Mouse (Mus musculus): ENCODE results near the gene Usp15. TPM values are rescaled to one million over a fixed set of nuclear protein-coding genes. Genes with fewer than 3 reads are reported as not detected.

Gene Usp15
- total and polyA plus RNA-seq, 2 experiments: 4.5 to 53.0 TPM

DNA sequence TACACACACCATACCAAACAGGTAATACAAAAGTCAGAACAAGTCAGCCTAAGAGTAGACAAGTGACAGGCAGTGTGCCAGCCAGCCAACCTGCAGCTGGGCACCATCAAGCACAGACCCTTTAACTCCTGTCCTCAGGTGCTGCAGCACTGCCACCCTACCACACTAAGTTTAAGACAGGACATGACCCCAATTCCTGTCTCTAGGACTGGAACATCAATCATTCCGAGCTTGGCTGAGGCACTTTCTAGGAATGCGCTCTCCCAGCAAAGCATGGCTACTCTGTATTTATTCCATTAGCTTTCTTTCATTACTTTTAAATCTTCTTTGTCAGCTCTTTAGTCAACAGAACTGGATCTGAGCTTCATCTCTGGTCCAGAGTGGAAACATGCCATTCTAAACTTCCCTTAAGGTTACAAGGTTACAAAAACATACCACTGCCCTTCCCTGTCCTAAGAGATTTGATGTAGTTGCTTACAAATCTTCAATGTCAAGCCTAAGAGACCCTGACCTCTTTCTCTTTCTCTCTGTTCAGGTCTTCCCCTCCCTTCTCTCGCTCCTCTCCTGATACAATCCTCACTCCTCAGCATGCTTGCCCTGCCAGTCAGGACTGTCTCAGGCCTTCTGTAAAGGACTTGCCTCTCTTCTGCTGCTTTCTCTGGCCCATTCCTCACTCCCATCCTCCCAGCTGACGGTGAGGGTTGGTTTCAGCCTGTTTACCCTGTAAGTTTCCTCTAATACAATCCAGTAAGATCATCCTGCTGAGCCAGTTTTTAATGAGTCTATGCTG is 48.6 kb downstream of the Usp15 start:
- no peak for DNase-seq (ENCODE audit: extremely low read depth, low read depth, low spot score)
- TF ChIP-seq CTCF (IDR thresholded peaks at IDR 0.05; ENCODE audit: low read depth, low read length) (no peak), POLR2A (IDR thresholded peaks at IDR 0.05; ENCODE audit: extremely low read depth, insufficient read depth, low read length) (no peak)

DNA sequence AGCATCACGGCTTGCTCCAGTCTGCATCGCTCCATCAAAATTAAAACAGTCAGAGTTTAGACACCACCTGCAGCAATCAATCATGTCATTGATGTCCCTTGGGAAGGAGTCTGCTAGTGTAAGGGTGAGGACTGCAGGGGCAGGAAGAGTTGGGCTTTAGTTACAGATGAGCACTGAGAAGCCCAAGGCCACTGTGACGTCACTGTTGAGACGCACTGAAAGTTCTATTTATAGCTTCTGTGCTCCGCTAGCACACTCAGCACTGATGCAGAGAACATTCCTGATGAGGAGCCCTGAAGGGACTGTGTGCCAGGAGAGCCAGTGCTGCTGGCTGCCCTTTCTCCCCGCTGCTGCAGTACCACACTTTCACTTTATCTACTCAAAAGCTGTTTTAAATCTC is 49.6 kb downstream of the Usp15 start:
- Histone ChIP-seq H3K4me1 (ENCODE audit: control insufficient read depth, insufficient read depth, low read length) (no peaks in the 10 kb centered on the region), H3K36me3 (ENCODE audit: control insufficient read depth, insufficient read depth, low read length) (peaks cover 33% of the 10 kb centered on the region), H3K79me2 (ENCODE audit: control insufficient read depth, insufficient read depth, low read length) (peaks cover 4% of the 10 kb centered on the region; the same call in 1 of the 2 replicates), H3K9ac (ENCODE audit: low read depth, low read length) (no peak overlapping the region), H3K27ac (replicated peaks; ENCODE audit: insufficient read depth, low read depth, low read length) (no peak overlapping the region), H3K4me3 (ENCODE audit: insufficient read depth, low read depth, low read length) (no peak overlapping the region), H3K27me3 (ENCODE audit: control insufficient read depth, insufficient read depth, low read length) (no peaks in the 10 kb centered on the region)
- DNase-seq (ENCODE audit: extremely low read depth, low read depth, low spot score): no peak
- TF ChIP-seq POLR2A (IDR thresholded peaks at IDR 0.05; ENCODE audit: extremely low read depth, insufficient read depth, low read length): no peak
- no peak for TF ChIP-seq CTCF (IDR thresholded peaks at IDR 0.05; ENCODE audit: low read depth, low read length)
- WGBS: 79% methylated on average over 6 of the region's 6 CpGs

More for the DNA sequence above, 48.6 kb downstream of the Usp15 start:
- Histone ChIP-seq H3K27ac (replicated peaks; ENCODE audit: insufficient read depth, low read depth, low read length) (no peak overlapping the region), H3K79me2 (ENCODE audit: control insufficient read depth, insufficient read depth, low read length) (peaks cover 4% of the 10 kb centered on the region; the same call in 1 of the 2 replicates), H3K27me3 (ENCODE audit: control insufficient read depth, insufficient read depth, low read length) (no peaks in the 10 kb centered on the region), H3K9ac (ENCODE audit: low read depth, low read length) (no peak overlapping the region), H3K4me3 (ENCODE audit: insufficient read depth, low read depth, low read length) (no peak overlapping the region), H3K36me3 (ENCODE audit: control insufficient read depth, insufficient read depth, low read length) (peaks cover 33% of the 10 kb centered on the region), H3K4me1 (ENCODE audit: control insufficient read depth, insufficient read depth, low read length) (no peaks in the 10 kb centered on the region)
- WGBS: 87% methylated on average over 4 of the region's 4 CpGs

DNA sequence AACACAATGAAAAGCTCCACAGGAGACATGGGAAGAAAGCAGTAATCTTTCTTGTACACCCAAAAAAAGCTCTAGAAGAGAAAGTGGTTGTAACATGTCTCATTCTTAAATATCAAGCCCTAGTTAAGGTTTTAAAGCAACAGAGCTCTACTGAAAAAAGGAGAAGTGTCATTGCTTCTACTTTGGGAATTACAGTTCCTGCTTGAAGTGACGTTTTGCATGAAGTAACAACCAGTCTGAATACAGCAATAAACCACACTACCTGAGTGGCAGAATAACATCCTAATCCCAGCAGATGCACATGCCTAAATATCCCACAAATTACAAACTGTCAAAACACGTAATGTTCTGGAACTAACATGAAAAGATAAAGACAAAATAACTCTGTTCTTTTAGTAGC is 50.4 kb downstream of the Usp15 start:
- peaks cover 30% of the 10 kb centered on the region for H3K36me3 ChIP-seq (ENCODE audit: control insufficient read depth, insufficient read depth, low read length)
- DNase-seq (ENCODE audit: extremely low read depth, low read depth, low spot score): no peak
- TF ChIP-seq CTCF (IDR thresholded peaks at IDR 0.05; ENCODE audit: low read depth, low read length): no peak
- no peak for TF ChIP-seq POLR2A (IDR thresholded peaks at IDR 0.05; ENCODE audit: extremely low read depth, insufficient read depth, low read length)
- H3K27me3 ChIP-seq (ENCODE audit: control insufficient read depth, insufficient read depth, low read length): no peaks in the 10 kb centered on the region
- no peak overlapping the region for H3K27ac ChIP-seq (replicated peaks; ENCODE audit: insufficient read depth, low read depth, low read length)
- H3K9ac ChIP-seq (ENCODE audit: low read depth, low read length): no peak overlapping the region
- 91% methylated on average over 2 of the region's 2 CpGs for WGBS
- no peaks in the 10 kb centered on the region for H3K4me1 ChIP-seq (ENCODE audit: control insufficient read depth, insufficient read depth, low read length)
- no peak overlapping the region for H3K4me3 ChIP-seq (ENCODE audit: insufficient read depth, low read depth, low read length)
- peaks cover 4% of the 10 kb centered on the region; the same call in 1 of the 2 replicates for H3K79me2 ChIP-seq (ENCODE audit: control insufficient read depth, insufficient read depth, low read length)

DNA sequence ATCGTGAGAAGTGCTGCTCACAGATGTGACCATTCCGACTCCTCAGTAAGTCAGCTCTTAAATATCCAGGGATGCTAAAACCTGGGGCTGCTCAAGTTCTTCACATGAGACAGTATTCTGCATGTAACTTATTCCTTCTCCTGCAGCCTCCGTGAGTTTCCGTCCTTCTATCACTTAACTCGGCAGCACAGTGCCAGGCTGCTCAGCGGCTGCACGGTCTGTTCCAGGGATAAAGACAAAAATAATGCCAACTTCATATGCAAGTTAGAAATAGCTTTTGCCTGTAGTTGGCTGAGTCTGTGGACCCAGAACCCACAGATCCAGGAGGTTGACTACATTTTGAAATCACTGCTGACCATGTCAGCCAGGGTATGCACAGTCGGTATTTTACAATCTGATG is 52.5 kb downstream of the Usp15 start:
- TF ChIP-seq POLR2A (IDR thresholded peaks at IDR 0.05; ENCODE audit: extremely low read depth, insufficient read depth, low read length) (no peak), CTCF (IDR thresholded peaks at IDR 0.05; ENCODE audit: low read depth, low read length) (no peak)
- H3K27ac ChIP-seq (replicated peaks; ENCODE audit: insufficient read depth, low read depth, low read length): no peak overlapping the region
- H3K27me3 ChIP-seq (ENCODE audit: control insufficient read depth, insufficient read depth, low read length): no peaks in the 10 kb centered on the region
- H3K4me1 ChIP-seq (ENCODE audit: control insufficient read depth, insufficient read depth, low read length): no peaks in the 10 kb centered on the region
- 95% methylated on average over 8 of the region's 8 CpGs for WGBS
- H3K79me2 ChIP-seq (ENCODE audit: control insufficient read depth, insufficient read depth, low read length): peaks cover 4% of the 10 kb centered on the region; the same call in 1 of the 2 replicates
- peaks cover 32% of the 10 kb centered on the region for H3K36me3 ChIP-seq (ENCODE audit: control insufficient read depth, insufficient read depth, low read length)
- no peak overlapping the region for H3K9ac ChIP-seq (ENCODE audit: low read depth, low read length)
- no peak for DNase-seq (ENCODE audit: extremely low read depth, low read depth, low spot score)
- H3K4me3 ChIP-seq (ENCODE audit: insufficient read depth, low read depth, low read length): no peak overlapping the region

DNA sequence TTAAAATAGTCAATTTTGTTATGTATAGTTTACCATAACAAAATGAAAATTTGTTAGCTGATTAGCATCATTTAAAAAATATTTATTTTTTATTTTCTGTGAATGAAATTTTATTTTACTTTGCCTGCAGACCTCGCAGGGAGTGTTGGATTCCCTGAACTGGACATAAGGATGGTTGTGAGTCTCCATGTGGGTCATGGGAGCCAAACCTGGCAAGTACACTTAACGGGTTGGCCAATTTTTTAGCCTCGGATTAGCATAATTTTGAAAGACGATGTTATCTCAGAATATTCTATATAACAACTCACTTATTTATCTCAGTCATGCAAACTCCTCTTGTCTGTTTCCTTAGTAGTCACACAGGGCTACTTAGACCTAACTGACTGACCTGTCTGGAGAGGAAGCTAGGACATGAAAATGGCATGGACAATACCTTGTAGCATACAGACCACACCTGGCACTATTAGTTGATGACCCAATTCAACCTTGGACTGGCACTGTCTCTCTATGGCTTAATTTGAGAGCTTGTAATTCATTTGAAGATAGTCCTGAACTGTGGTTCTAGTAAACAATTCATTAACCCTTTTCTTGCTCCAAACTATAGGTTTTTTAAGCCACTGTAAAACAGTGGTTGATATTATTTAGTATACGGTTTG is 54.3 kb downstream of the Usp15 start:
- peaks cover 4% of the 10 kb centered on the region; the same call in 1 of the 2 replicates for H3K79me2 ChIP-seq (ENCODE audit: control insufficient read depth, insufficient read depth, low read length)
- peaks cover 32% of the 10 kb centered on the region for H3K36me3 ChIP-seq (ENCODE audit: control insufficient read depth, insufficient read depth, low read length)
- 87% methylated on average over 5 of the region's 5 CpGs for WGBS

More for the DNA sequence above, 54.3 kb downstream of the Usp15 start:
- H3K27ac ChIP-seq (replicated peaks; ENCODE audit: insufficient read depth, low read depth, low read length): no peak overlapping the region
- H3K4me3 ChIP-seq (ENCODE audit: insufficient read depth, low read depth, low read length): no peak overlapping the region
- no peak for TF ChIP-seq POLR2A (IDR thresholded peaks at IDR 0.05; ENCODE audit: extremely low read depth, insufficient read depth, low read length)
- no peaks in the 10 kb centered on the region for H3K27me3 ChIP-seq (ENCODE audit: control insufficient read depth, insufficient read depth, low read length)
- no peak for DNase-seq (ENCODE audit: extremely low read depth, low read depth, low spot score)
- H3K9ac ChIP-seq (ENCODE audit: low read depth, low read length): no peak overlapping the region
- no peaks in the 10 kb centered on the region for H3K4me1 ChIP-seq (ENCODE audit: control insufficient read depth, insufficient read depth, low read length)

Data from liver, adult 2 months (tissue).